In genomic region chr1:69683058-69683457, GRCm38 (mm10) we compare ENCODE assay signal across 20 mouse cellular contexts. TPM values are rescaled to one million over a fixed set of nuclear protein-coding genes. Genes with fewer than 3 reads are reported as not detected.
DNase-seq lines count a peak whose midpoint lies in the region; ATAC-seq lines count a peak whose summit lies in the region.
"Had no signal": no experiment of that assay in that cellular context is flagged by ENCODE, and none has a peak within 500 bp of the region (broad histone marks: within the 10 kb centered on the region; RNA-seq: fewer than 3 reads in every experiment).

No protein-coding gene starts in this region.

- no peaks in the 10 kb centered on the region for H3K36me3 ChIP-seq in embryonic facial prominence, embryonic 14.5 days (ENCODE audit: control insufficient read depth, insufficient read depth, low read length)
- H3K36me3 ChIP-seq: heart, embryonic 12.5 days; limb, embryonic 12.5 days had no signal

- no peaks in the 10 kb centered on the region for H3K27me3 ChIP-seq in embryonic facial prominence, embryonic 14.5 days (replicated peaks; ENCODE audit: control insufficient read depth, insufficient read depth, low read length)
- H3K27me3 ChIP-seq: CH12.LX; forebrain, embryonic 13.5 days; heart, embryonic 12.5 days had no signal

- DNase-seq in 416B (ENCODE audit: low read depth) = peak; percentile 87
- DNase-seq in CD4-positive, CD25-positive, alpha-beta regulatory T cell, adult 2 months (ENCODE audit: low read depth, low spot score) = peak; percentile 84
- DNase-seq in embryonic facial prominence, embryonic 14.5 days (ENCODE audit: low spot score) = no peak
- DNase-seq in gastrocnemius, postnatal 25 days = no peak
- DNase-seq in neural tube, embryonic 10.5 days (ENCODE audit: extremely low spot score, low spot score) = no peak
- DNase-seq in right cerebral cortex, postnatal 10 days (ENCODE audit: low spot score in 2 of 2) = no peak
- DNase-seq: adrenal gland, postnatal 36 days; cerebellum, adult 9-10 months; kidney, adult 2 months; kidney, postnatal 14 days; layer of hippocampus, adult 9-11 months; lung, adult 2 months; lung, postnatal 4 days; right cerebral cortex, postnatal 25 days had no signal

- WGBS in embryonic facial prominence, embryonic 14.5 days = 78% methylated on average over 8 of the region's 8 CpGs

- H3K9ac ChIP-seq in embryonic facial prominence, embryonic 14.5 days (ENCODE audit: low read depth, low read length) = no peak overlapping the region
- H3K9ac ChIP-seq: forebrain, embryonic 13.5 days; heart, embryonic 12.5 days; limb, embryonic 12.5 days had no signal

- ATAC-seq in embryonic facial prominence, embryonic 14.5 days (ENCODE audit: low read depth) = no peak
- peak; percentile 17; the same call in 1 of the 2 replicates for ATAC-seq in megakaryocyte progenitor cell, adult 5-6 weeks (replicated peaks; ENCODE audit: poor library complexity)
- ATAC-seq: forebrain, embryonic 13.5 days; hindbrain, embryonic 16.5 days had no signal

- no peak overlapping the region for H3K27ac ChIP-seq in embryonic facial prominence, embryonic 14.5 days (replicated peaks; ENCODE audit: low read depth, low read length)
- H3K27ac ChIP-seq: forebrain, embryonic 13.5 days; limb, embryonic 12.5 days had no signal

- peaks cover 6% of the 10 kb centered on the region; the same call in 1 of the 2 replicates for H3K4me1 ChIP-seq in embryonic facial prominence, embryonic 14.5 days (ENCODE audit: control insufficient read depth, insufficient read depth, low read length)

- no peaks in the 10 kb centered on the region for H3K9me3 ChIP-seq in embryonic facial prominence, embryonic 14.5 days (ENCODE audit: control insufficient read depth, low read length)
- H3K9me3 ChIP-seq: forebrain, embryonic 13.5 days; heart, embryonic 12.5 days; limb, embryonic 12.5 days had no signal

- H3K4me2 ChIP-seq in embryonic facial prominence, embryonic 14.5 days (ENCODE audit: low read depth, low read length) = peak overlapping the region; percentile 34
- H3K4me2 ChIP-seq: forebrain, embryonic 13.5 days; heart, embryonic 12.5 days; limb, embryonic 12.5 days had no signal

- H3K4me3 ChIP-seq in embryonic facial prominence, embryonic 14.5 days (ENCODE audit: low read depth, low read length) = 0 out of 2 replicates have a peak overlapping the region, but pooled peaks have one; percentile 1
- H3K4me3 ChIP-seq: forebrain, embryonic 13.5 days; heart, embryonic 12.5 days; limb, embryonic 12.5 days had no signal

RNA-seq across cellular contexts. Expression of gene Ikzf2, which starts 4.0 kb away (rescaled TPM):
- 4.2 and 5.6 TPM in 2 replicates for polyA plus RNA-seq in embryonic facial prominence, embryonic 14.5 days (2014; fragmentation: Nextera tagmentation; extraction: Ambion mirVana)
- 5.5 and 13.9 TPM in 2 replicates for total RNA-seq in megakaryocyte progenitor cell, adult 5-6 weeks (2015)
- 6.6 and 17.1 TPM in 2 replicates for total RNA-seq in megakaryocyte progenitor cell, adult 5-6 weeks (2017)
- total RNA-seq in gastrocnemius, postnatal 25 days (2021) = 10 to 100 TPM in 1 of 2 experiments, 1 to 10 TPM in 1; 9.1 to 14.5 TPM
- total RNA-seq: CH12.LX had no signal

Comparison
In these comparisons a context has a peak if more than half of its experiments do, and no peak if none do; other contexts are left out.
1. DNase-seq: peak in 416B (single experiment) and CD4-positive, CD25-positive, alpha-beta regulatory T cell, adult 2 months (single experiment); none in embryonic facial prominence, embryonic 14.5 days (single experiment), gastrocnemius, postnatal 25 days (single experiment), neural tube, embryonic 10.5 days (single experiment) and right cerebral cortex, postnatal 10 days (0 of 2).